Comparison of ENCODE assay signal across 28 mouse cellular contexts in genomic region chr19:48338098-48338497, GRCm38 (mm10).
"Had no signal": no experiment of that assay in that cellular context is flagged by ENCODE, and none has a peak within 500 bp of the region (broad histone marks: within the 10 kb centered on the region; RNA-seq: fewer than 3 reads in every experiment).

No protein-coding gene starts in this region.

- H3K9me3 ChIP-seq: limb, embryonic 10.5 days; limb, embryonic 12.5 days; limb, embryonic 13.5 days; limb, embryonic 15.5 days; liver, embryonic 15.5 days; lung, embryonic 15.5 days; midbrain, embryonic 10.5 days; midbrain, embryonic 12.5 days; midbrain, embryonic 13.5 days; midbrain, embryonic 15.5 days; neural tube, embryonic 12.5 days had no signal

- H3K4me1 ChIP-seq: limb, embryonic 13.5 days; liver, embryonic 12.5 days; liver, embryonic 13.5 days; liver, embryonic 15.5 days; lung, embryonic 15.5 days; megakaryocyte, embryonic 14.5 days; midbrain, embryonic 15.5 days had no signal

- H3K9ac ChIP-seq: limb, embryonic 12.5 days; limb, embryonic 13.5 days; limb, embryonic 15.5 days; liver, embryonic 12.5 days; liver, embryonic 13.5 days; liver, embryonic 14.5 days; liver, embryonic 15.5 days; liver, postnatal 0 days; lung, embryonic 14.5 days; lung, embryonic 15.5 days; midbrain, embryonic 12.5 days; midbrain, embryonic 13.5 days; midbrain, embryonic 15.5 days; neural tube, embryonic 12.5 days had no signal

- H3K27me3 ChIP-seq: limb, embryonic 12.5 days; limb, embryonic 13.5 days; limb, embryonic 15.5 days; liver, embryonic 12.5 days; liver, embryonic 13.5 days; liver, embryonic 15.5 days; lung, embryonic 15.5 days; megakaryocyte, embryonic 14.5 days; midbrain, embryonic 13.5 days; midbrain, embryonic 15.5 days; neural tube, embryonic 12.5 days had no signal

- H3K4me3 ChIP-seq: limb, embryonic 10.5 days; limb, embryonic 12.5 days; limb, embryonic 13.5 days; limb, embryonic 15.5 days; liver, embryonic 12.5 days; liver, embryonic 13.5 days; liver, embryonic 15.5 days; lung, embryonic 15.5 days; megakaryocyte, embryonic 14.5 days; midbrain, embryonic 10.5 days; midbrain, embryonic 12.5 days; midbrain, embryonic 13.5 days; midbrain, embryonic 15.5 days; myocyte; neural tube, embryonic 12.5 days had no signal

- H3K27ac ChIP-seq: limb, embryonic 10.5 days; limb, embryonic 12.5 days; limb, embryonic 13.5 days; limb, embryonic 15.5 days; liver, embryonic 12.5 days; liver, embryonic 13.5 days; liver, embryonic 14.5 days; liver, embryonic 15.5 days; lung, embryonic 15.5 days; macrophage; midbrain, embryonic 10.5 days; midbrain, embryonic 12.5 days; midbrain, embryonic 13.5 days; midbrain, embryonic 15.5 days; neural tube, embryonic 12.5 days had no signal

- H3K36me3 ChIP-seq: limb, embryonic 10.5 days; limb, embryonic 12.5 days; limb, embryonic 13.5 days; limb, embryonic 15.5 days; liver, embryonic 12.5 days; liver, embryonic 13.5 days; liver, embryonic 15.5 days; lung, embryonic 15.5 days; midbrain, embryonic 10.5 days; midbrain, embryonic 12.5 days; midbrain, embryonic 13.5 days; midbrain, embryonic 15.5 days; neural tube, embryonic 12.5 days had no signal

- DNase-seq: left cerebral cortex, postnatal 4 days; liver; liver, embryonic 13.5 days; liver, postnatal 0 days; lung, adult 18-20 months; lung, adult 2 months; lung, embryonic 14.5 days; lung, postnatal 10 days; lung, postnatal 14 days; lung, postnatal 36 days; lung, postnatal 4 days; midbrain, embryonic 14.5 days had no signal
